Mouse (Mus musculus) ES-Bruce4 (cell line): Measurements from ENCODE around the gene Olfr1291-ps1.

Experiments used
- CTCF ChIP-seq: IDR thresholded peaks from one replicate; pipeline ENCODE4 v1.8.1; 2011; ENCODE audit warnings: low read depth, low read length
- EP300 ChIP-seq: IDR thresholded peaks from 2 replicates; pipeline ENCODE4 v1.6.1; 2011; ENCODE audit warnings: low read depth, low read length; ENCODE audit not compliant: insufficient read depth
- POLR2A ChIP-seq: IDR thresholded peaks from one replicate; pipeline ENCODE4 v1.8.1; 2011; ENCODE audit warnings: low read length; ENCODE audit not compliant: insufficient read depth

- no peak for TF ChIP-seq EP300
- no peak for TF ChIP-seq POLR2A
- no peak for TF ChIP-seq CTCF
Observed at GRCm38 (mm10) chr2:111517451-111517850, 20.5 kb downstream of the Olfr1291-ps1 start.
